Mouse (Mus musculus) ES-E14 (cell line): ENCODE data around the gene Olfr164. TPM values are rescaled to one million over a fixed set of nuclear protein-coding genes. Genes with fewer than 3 reads are reported as not detected.

Experiments
- DNase-seq: peaks from one replicate; pipeline ENCODE4 v3.0.0-alpha.2; 2013; ENCODE audit warnings: low read depth, low spot score
- H3K27ac ChIP-seq: 2 replicates; pipeline ENCODE4 v1.5.1; 2012; ENCODE audit warnings: low read depth, mild to moderate bottlenecking, low read length, moderate library complexity, mixed read lengths; ENCODE audit not compliant: poor library complexity, insufficient read depth, severe bottlenecking
- H3K36me3 ChIP-seq: 2 replicates; pipeline ENCODE4 v1.6.1; 2012; ENCODE audit warnings: mild to moderate bottlenecking, low read length, moderate library complexity, mixed read lengths; ENCODE audit not compliant: control insufficient read depth, poor library complexity, insufficient read depth, severe bottlenecking
- H3K4me1 ChIP-seq, 2 experiments: fragments of 150-350 bp in 1 of 2; sonication (generic) in 1 of 2; 2 replicates each; pipeline ENCODE4 v1.6.1; 2012; ENCODE audit warnings: low read length in 2 of 2, mild to moderate bottlenecking in 1 of 2, mixed read lengths in 1 of 2; ENCODE audit not compliant: control insufficient read depth in 2 of 2, insufficient read depth in 2 of 2, poor library complexity in 1 of 2
- H3K4me3 ChIP-seq, 2 experiments: fragments of 150-350 bp in 1 of 2; sonication (generic) in 1 of 2; 2 replicates each; pipeline ENCODE4 v1.5.1; 2012; ENCODE audit warnings: low read length in 2 of 2, low read depth in 1 of 2, mild to moderate bottlenecking in 1 of 2, mixed read lengths in 1 of 2; ENCODE audit not compliant: insufficient read depth in 1 of 2, poor library complexity in 1 of 2, severe bottlenecking in 1 of 2
- H3K9ac ChIP-seq: 2 replicates; pipeline ENCODE4 v1.6.1; 2012; ENCODE audit warnings: low read depth, mild to moderate bottlenecking, low read length, mixed read lengths; ENCODE audit not compliant: poor library complexity, insufficient read depth, severe bottlenecking
- H3K9me3 ChIP-seq: fragments of 150-350 bp; sonication (generic); 2 replicates; pipeline ENCODE4 v1.6.1; 2012; ENCODE audit warnings: low read depth, mild to moderate bottlenecking, low read length; ENCODE audit not compliant: control insufficient read depth, insufficient read depth
- CHD2 ChIP-seq: IDR thresholded peaks from 2 replicates; pipeline ENCODE4 v1.6.1; 2014; ENCODE audit warnings: mild to moderate bottlenecking, low read depth, low read length, inconsistent platforms
- HCFC1 ChIP-seq: IDR thresholded peaks from 2 replicates; pipeline ENCODE4 v1.6.1; 2012; ENCODE audit warnings: low read length, inconsistent platforms, borderline replicate concordance; ENCODE audit not compliant: insufficient read depth
- MAFK ChIP-seq: IDR thresholded peaks from 2 replicates; pipeline ENCODE4 v1.6.1; 2014; ENCODE audit warnings: mild to moderate bottlenecking, low read depth, low read length, inconsistent platforms; ENCODE audit not compliant: insufficient read depth
- ZC3H11A ChIP-seq: IDR thresholded peaks from 2 replicates; pipeline ENCODE4 v1.6.1; 2012; ENCODE audit warnings: low read depth, mild to moderate bottlenecking, inconsistent platforms, low read length, borderline replicate concordance
- ZNF384 ChIP-seq: IDR thresholded peaks from 2 replicates; pipeline ENCODE4 v1.6.1; 2012; ENCODE audit warnings: low read depth, low read length, inconsistent platforms
- in situ Hi-C, 2 experiments: fragments of 600-800 bp; cut with MboI; formaldehyde crosslinking; loops; one replicate each; pipeline ENCODE4 v1.15.1; 2025; ENCODE audit warnings: low sequenced_read_pairs in 2 of 2, inconsistent platforms in 1 of 2; ENCODE audit not compliant: unreplicated experiment in 2 of 2
- total RNA-seq: library from RNA; depleted of rRNA; stranded (reverse); fragments of 300-350 nt; gene quantifications from 2 replicates; pipeline ENCODE4 v1.2.3, GENCODE M21; 2012; rRNA removed

The Olfr164 gene
- total RNA-seq = not detected in 2 replicates

- no peaks in the 10 kb centered on the region for H3K9me3 ChIP-seq
- no peak for DNase-seq
- H3K27ac ChIP-seq = no peak within 1 kb of the TSS
- no peaks in the 10 kb centered on the region for H3K4me1 ChIP-seq
- no peaks in the 10 kb centered on the region for H3K36me3 ChIP-seq
- in situ Hi-C loops = no loop called here
- no peak within 1 kb of the TSS for H3K9ac ChIP-seq
- H3K4me3 ChIP-seq = no peak within 1 kb of the TSS
- no peak for TF ChIP-seq ZNF384
- TF ChIP-seq MAFK = no peak
- no peak for TF ChIP-seq CHD2
- TF ChIP-seq HCFC1 = no peak
- no peak for TF ChIP-seq ZC3H11A
Measured at GRCm38 (mm10) chr16:19313964-19314363, at the start of gene Olfr164. Gene Olfr164, minus strand, starts transcription at chr16:19314064.

GRCm38 (mm10) chr16:19349111-19349510, 35.2 kb upstream of the Olfr164 start:
- peak overlapping the region in 1 of 2 experiments; percentile 31; a peak in 1 of 4 replicates for H3K4me3 ChIP-seq
- no peak overlapping the region for H3K27ac ChIP-seq
- in situ Hi-C loops = no loop called here
- H3K36me3 ChIP-seq = no peaks in the 10 kb centered on the region
- H3K4me1 ChIP-seq = no peaks in the 10 kb centered on the region
- no peak for DNase-seq
- TF ChIP-seq HCFC1 (no peak), ZNF384 (no peak), CHD2 (no peak), ZC3H11A (no peak), MAFK (no peak)
- H3K9me3 ChIP-seq = no peaks in the 10 kb centered on the region
- H3K9ac ChIP-seq = no peak overlapping the region

GRCm38 (mm10) chr16:19263235-19263634, 50.6 kb downstream of the Olfr164 start:
- no peak for TF ChIP-seq ZC3H11A
- no peak for TF ChIP-seq CHD2
- TF ChIP-seq ZNF384 = no peak
- TF ChIP-seq MAFK = no peak
- TF ChIP-seq HCFC1 = no peak
- no peak overlapping the region for H3K4me3 ChIP-seq

GRCm38 (mm10) chr16:19260780-19261179, 53.1 kb downstream of the Olfr164 start:
- Histone ChIP-seq H3K27ac (no peak overlapping the region), H3K36me3 (no peaks in the 10 kb centered on the region), H3K9ac (no peak overlapping the region), H3K4me3 (no peak overlapping the region), H3K9me3 (no peaks in the 10 kb centered on the region), H3K4me1 (no peaks in the 10 kb centered on the region; a peak in 1 of 4 replicates)
- in situ Hi-C loops = no loop called here
- TF ChIP-seq CHD2 = no peak
- no peak for TF ChIP-seq ZNF384
- no peak for TF ChIP-seq HCFC1
- TF ChIP-seq MAFK = no peak
- no peak for TF ChIP-seq ZC3H11A
- no peak for DNase-seq

More at GRCm38 (mm10) chr16:19263235-19263634, 50.6 kb downstream of the Olfr164 start:
- no peak for DNase-seq
- H3K36me3 ChIP-seq = no peaks in the 10 kb centered on the region
- H3K4me1 ChIP-seq = no peaks in the 10 kb centered on the region
- H3K27ac ChIP-seq = no peak overlapping the region
- H3K9ac ChIP-seq = no peak overlapping the region
- in situ Hi-C loops = no loop called here
- no peaks in the 10 kb centered on the region for H3K9me3 ChIP-seq

GRCm38 (mm10) chr16:19245835-19246234, 68.0 kb downstream of the Olfr164 start:
- in situ Hi-C loops = no loop called here

More at GRCm38 (mm10) chr16:19245835-19246234, 68.0 kb downstream of the Olfr164 start:
- no peak for TF ChIP-seq MAFK
- TF ChIP-seq ZNF384 = no peak
- H3K27ac ChIP-seq = no peak overlapping the region
- no peak overlapping the region for H3K4me3 ChIP-seq
- H3K4me1 ChIP-seq = no peaks in the 10 kb centered on the region
- no peak overlapping the region for H3K9ac ChIP-seq
- DNase-seq = no peak
- no peaks in the 10 kb centered on the region for H3K36me3 ChIP-seq
- no peaks in the 10 kb centered on the region for H3K9me3 ChIP-seq
